Mouse (Mus musculus) intestine, postnatal 0 days (tissue): ENCODE results near the gene 1700024G13Rik. TPM values are rescaled to one million over a fixed set of nuclear protein-coding genes. Genes with fewer than 3 reads are reported as not detected.
"Not testable (repeated sequence)": the region's sequence is repeated elsewhere in the genome, so short reads cannot be mapped to it uniquely, and the experiment has no call there.

Experiments
- ATAC-seq: fragments of 200-750 bp; cut with Nextera tagmentation; 2 replicates; pipeline ENCODE4 v1.8.0; 2017; ENCODE audit warnings: mild to moderate bottlenecking, moderate TSS enrichment, moderate library complexity
- H3K27ac ChIP-seq: fragments of 300-500 bp; sonication (generic); 2 replicates; pipeline ENCODE4 v1.5.1; 2014; ENCODE audit warnings: mild to moderate bottlenecking, low read depth, low read length, moderate library complexity
- H3K27me3 ChIP-seq: fragments of 300-500 bp; sonication (generic); replicated peaks from 2 replicates; pipeline ENCODE4 v1.6.1; 2014; ENCODE audit warnings: low read length, mixed read lengths; ENCODE audit not compliant: control insufficient read depth, insufficient read depth
- H3K36me3 ChIP-seq: fragments of 300-500 bp; sonication (generic); 2 replicates; pipeline ENCODE4 v1.6.1; 2014; ENCODE audit warnings: mild to moderate bottlenecking, moderate library complexity; ENCODE audit not compliant: control insufficient read depth, insufficient read depth
- H3K4me1 ChIP-seq: fragments of 300-500 bp; sonication (generic); replicated peaks from 2 replicates; pipeline ENCODE4 v1.6.1; 2014; ENCODE audit warnings: antibody characterized with exemption, low read length, mixed read lengths; ENCODE audit not compliant: control insufficient read depth, insufficient read depth
- H3K4me2 ChIP-seq: fragments of 300-500 bp; sonication (generic); replicated peaks from 2 replicates; pipeline ENCODE4 v1.6.1; 2014; ENCODE audit warnings: low read depth, mild to moderate bottlenecking, moderate library complexity
- H3K4me3 ChIP-seq: fragments of 300-500 bp; sonication (generic); 2 replicates; pipeline ENCODE4 v1.5.1; 2014; ENCODE audit warnings: low read depth, low read length
- H3K9ac ChIP-seq: fragments of 300-500 bp; sonication (generic); 2 replicates; pipeline ENCODE4 v1.6.1; 2014; ENCODE audit warnings: mild to moderate bottlenecking, low read depth, low read length
- H3K9me3 ChIP-seq: fragments of 300-500 bp; sonication (generic); 2 replicates; pipeline ENCODE4 v1.6.1; 2016; ENCODE audit warnings: mixed run types; ENCODE audit not compliant: control insufficient read depth
- CTCF ChIP-seq: sonication (generic); IDR thresholded peaks from 2 replicates; pipeline ENCODE4 v1.5.1; 2016; ENCODE audit warnings: low read depth, mild to moderate bottlenecking, control low read depth, antibody characterized with exemption, moderate library complexity
- WGBS: fragments of 180-500 bp; shearing (Covaris S2); extraction: QIAGEN DNeasy Blood & Tissue Kit; methylation state at CpG from one replicate; pipeline ENCODE4 v1.1.7; 2014; 5-methylcytosine and 5-hydroxymethylcytosine counted together
- polyA plus RNA-seq: library from polyadenylated mRNA; unstranded; fragments of >200 nt; fragmentation: Nextera tagmentation; extraction: Ambion mirVana; gene quantifications from 2 replicates; pipeline ENCODE4 v1.2.1, GENCODE M21; 2015

1700024G13Rik gene
- polyA plus RNA-seq, 1 experiment from 2014 or later, result 0.14 TPM

- 0 out of 2 replicates have a peak, but pooled peaks have one; percentile 16 for ATAC-seq
- no peak overlapping the region for H3K9ac ChIP-seq
- no peaks in the 10 kb centered on the region for H3K4me1 ChIP-seq
- TF ChIP-seq CTCF, result no peak
- no peak overlapping the region for H3K4me2 ChIP-seq
- no peaks in the 10 kb centered on the region for H3K27me3 ChIP-seq
- WGBS, result 37% methylated on average over 7 of the region's 7 CpGs
- H3K36me3 ChIP-seq, result no peaks in the 10 kb centered on the region
- H3K27ac ChIP-seq, result no peak overlapping the region
- no peak overlapping the region for H3K4me3 ChIP-seq
- H3K9me3 ChIP-seq, result no peaks in the 10 kb centered on the region
Observed at GRCm38 (mm10) chr14:32364359-32364758, 23.8 kb downstream of the 1700024G13Rik start.

- ATAC-seq, H3K4me3 ChIP-seq, H3K9ac ChIP-seq, H3K4me2 ChIP-seq, H3K9me3 ChIP-seq, H3K27ac ChIP-seq, H3K27me3 ChIP-seq, H3K36me3 ChIP-seq, H3K4me1 ChIP-seq: not testable (repeated sequence)
- 25% methylated on average over 6 of the region's 6 CpGs for WGBS
Observed at GRCm38 (mm10) chr14:32351181-32351920, 36.8 kb downstream of the 1700024G13Rik start.

DNA sequence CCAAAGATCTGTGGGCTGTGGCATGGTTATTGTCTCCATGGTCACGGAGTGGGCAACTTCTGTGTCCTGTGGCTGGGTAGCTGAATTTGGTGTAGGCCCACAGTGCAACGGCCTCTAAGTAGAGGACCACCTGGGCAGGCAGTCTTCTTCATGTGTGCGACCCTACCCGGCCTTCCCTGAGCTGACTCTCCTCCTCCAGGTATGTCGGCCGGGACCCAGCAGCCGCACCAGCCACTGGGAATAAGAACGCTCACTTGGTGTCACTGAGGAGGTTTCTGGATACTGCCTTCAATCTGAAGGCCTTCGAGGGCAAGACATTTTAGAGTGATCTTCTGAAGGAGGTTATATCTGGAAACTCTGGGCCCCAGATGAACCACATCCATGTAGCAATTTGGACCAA, 40.9 kb downstream of the 1700024G13Rik start:
- Histone ChIP-seq H3K27me3 (no peaks in the 10 kb centered on the region), H3K4me3 (no peak overlapping the region), H3K9me3 (no peaks in the 10 kb centered on the region), H3K4me2 (no peak overlapping the region), H3K36me3 (peaks cover 7% of the 10 kb centered on the region; the same call in 1 of the 2 replicates), H3K4me1 (no peaks in the 10 kb centered on the region), H3K9ac (no peak overlapping the region), H3K27ac (no peak overlapping the region)
- no peak for TF ChIP-seq CTCF
- no peak for ATAC-seq
- WGBS, result 96% methylated on average over 9 of the region's 9 CpGs

DNA sequence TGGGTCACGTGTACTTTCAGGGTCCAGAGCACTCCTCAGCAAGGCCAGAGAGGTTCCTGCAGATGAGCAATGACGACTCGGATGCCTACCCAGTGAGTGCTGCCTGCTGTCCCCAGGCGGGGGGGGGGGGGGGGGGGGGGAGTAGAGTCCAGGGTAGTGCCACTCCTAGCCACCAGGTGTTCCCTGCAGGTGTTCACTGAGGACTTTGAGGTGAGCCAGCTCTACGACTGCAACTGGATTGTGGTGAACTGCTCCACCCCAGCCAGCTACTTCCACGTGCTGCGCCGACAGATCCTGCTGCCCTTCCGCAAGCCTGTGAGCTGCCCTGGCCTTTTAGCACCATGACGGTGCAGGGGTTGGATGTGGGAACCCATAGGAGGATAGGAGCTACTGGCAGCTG, 43.5 kb downstream of the 1700024G13Rik start:
- no peak overlapping the region for H3K4me3 ChIP-seq
- no peak overlapping the region for H3K9ac ChIP-seq
- H3K36me3 ChIP-seq, result peaks cover 17% of the 10 kb centered on the region; the same call in 1 of the 2 replicates
- H3K4me2 ChIP-seq, result no peak overlapping the region
- H3K27me3 ChIP-seq, result no peaks in the 10 kb centered on the region
- H3K9me3 ChIP-seq, result no peaks in the 10 kb centered on the region
- WGBS, result 68% methylated on average over 9 of the region's 10 CpGs
- H3K27ac ChIP-seq, result no peak overlapping the region
- peak; percentile 50 for TF ChIP-seq CTCF
- ATAC-seq, result peak; percentile 87
- no peaks in the 10 kb centered on the region for H3K4me1 ChIP-seq

- TF ChIP-seq CTCF, result no peak
- no peaks in the 10 kb centered on the region for H3K9me3 ChIP-seq
- WGBS, result 95% methylated on average over 7 of the region's 7 CpGs
Observed at GRCm38 (mm10) chr14:32344176-32344575, 44.0 kb downstream of the 1700024G13Rik start.

DNA sequence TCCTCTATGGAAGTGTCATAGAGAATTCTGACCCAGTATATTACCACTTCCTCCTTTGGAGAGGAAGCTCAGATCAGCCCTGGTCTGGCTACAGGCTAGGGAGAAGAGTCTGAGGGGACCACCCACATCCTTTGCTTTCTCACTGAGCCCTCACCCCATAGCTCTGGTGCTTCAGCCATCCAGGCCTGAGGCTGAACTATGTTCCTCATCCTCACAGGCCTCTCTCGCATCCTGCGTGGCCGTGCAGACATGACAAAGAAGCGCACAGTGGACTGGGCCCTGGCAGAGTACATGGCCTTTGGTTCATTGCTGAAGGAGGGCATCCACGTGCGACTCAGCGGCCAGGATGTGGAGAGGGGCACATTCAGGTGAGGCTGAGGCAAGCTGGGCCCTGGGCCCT, 46.4 kb downstream of the 1700024G13Rik start:
- Histone ChIP-seq H3K4me2 (no peak overlapping the region), H3K4me1 (no peaks in the 10 kb centered on the region), H3K9ac (no peak overlapping the region), H3K4me3 (no peak overlapping the region), H3K27ac (no peak overlapping the region), H3K27me3 (no peaks in the 10 kb centered on the region), H3K36me3 (peaks cover 23% of the 10 kb centered on the region; the same call in 1 of the 2 replicates), H3K9me3 (no peaks in the 10 kb centered on the region)
- 96% methylated on average over 7 of the region's 7 CpGs for WGBS
- no peak for TF ChIP-seq CTCF
- ATAC-seq, result no peak

More at GRCm38 (mm10) chr14:32344176-32344575, 44.0 kb downstream of the 1700024G13Rik start:
- Histone ChIP-seq H3K9ac (no peak overlapping the region), H3K27me3 (no peaks in the 10 kb centered on the region), H3K4me1 (no peaks in the 10 kb centered on the region), H3K4me2 (no peak overlapping the region), H3K27ac (no peak overlapping the region), H3K4me3 (no peak overlapping the region), H3K36me3 (peaks cover 17% of the 10 kb centered on the region; the same call in 1 of the 2 replicates)
- no peak for ATAC-seq
